Mouse (Mus musculus): ENCODE measurements at regions not wholly inside any gene's neighbourhood (a gene's known extent, or its start where the extent isn't known, plus 50 kb on each side); places are given as distances from the start of the nearest gene placed in this dataset.

DNA sequence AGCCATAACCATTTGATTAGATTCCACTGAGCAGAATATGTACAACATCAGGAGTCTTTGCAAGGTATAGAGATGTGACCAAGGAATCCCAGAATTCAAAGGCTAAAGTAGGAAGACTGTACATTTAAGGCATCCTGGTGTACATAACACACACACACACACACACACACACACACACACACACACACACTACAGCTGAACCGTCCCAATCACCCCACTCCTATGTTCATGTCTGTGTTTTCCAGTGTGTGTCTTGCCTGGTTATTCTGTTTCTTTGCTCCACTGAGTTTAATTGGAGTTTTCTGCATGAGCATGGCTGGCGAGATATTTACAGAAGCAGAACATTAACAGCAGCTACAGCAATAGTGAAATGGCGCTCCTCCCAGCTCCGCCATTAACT is 172.3 kb upstream of the Plekha5 start:
- TF ChIP-seq CTCF (IDR thresholded peaks at IDR 0.05) (no peak), EP300 (IDR thresholded peaks at IDR 0.05) (no peak)

All from lung, postnatal 0 days (tissue).